Mouse (Mus musculus) kidney, adult 11 months (tissue): ENCODE measurements around the gene Dscam.

Experiments
- DNase-seq: peaks from one replicate; pipeline ENCODE4 v3.0.0; 2022

Gene Dscam

GRCm38 (mm10) chr16:96756994-96757393 lies 413.6 kb downstream of the Dscam start:
- DNase-seq, result no peak

GRCm38 (mm10) chr16:96754971-96755504 lies 415.5 kb downstream of the Dscam start:
- no peak for DNase-seq

GRCm38 (mm10) chr16:96754381-96754780 lies 416.2 kb downstream of the Dscam start:
- no peak for DNase-seq

- DNase-seq, result no peak
These were observed 416.8 kb downstream of the Dscam start for GRCm38 (mm10) chr16:96753781-96754173.

GRCm38 (mm10) chr16:96753164-96753780 lies 417.3 kb downstream of the Dscam start:
- no peak for DNase-seq

- DNase-seq, result no peak
These were observed 427.9 kb downstream of the Dscam start for GRCm38 (mm10) chr16:96742475-96743255.

GRCm38 (mm10) chr16:96741336-96741735 lies 429.2 kb downstream of the Dscam start:
- DNase-seq, result no peak

GRCm38 (mm10) chr16:96740073-96741055 lies 430.2 kb downstream of the Dscam start:
- DNase-seq, result no peak

GRCm38 (mm10) chr16:96736501-96736900 lies 434.1 kb downstream of the Dscam start:
- DNase-seq, result no peak

- DNase-seq, result no peak
These were observed 439.7 kb downstream of the Dscam start for GRCm38 (mm10) chr16:96730881-96731280.

GRCm38 (mm10) chr16:96727836-96728774 lies 442.4 kb downstream of the Dscam start:
- DNase-seq, result no peak

GRCm38 (mm10) chr16:96725071-96725724 lies 445.4 kb downstream of the Dscam start:
- no peak for DNase-seq

GRCm38 (mm10) chr16:96724591-96724990 lies 446.0 kb downstream of the Dscam start:
- DNase-seq, result no peak

GRCm38 (mm10) chr16:96724123-96724522 lies 446.4 kb downstream of the Dscam start:
- no peak for DNase-seq

GRCm38 (mm10) chr16:96723066-96723669 lies 447.4 kb downstream of the Dscam start:
- no peak for DNase-seq

- DNase-seq, result no peak
These were observed 448.4 kb downstream of the Dscam start for GRCm38 (mm10) chr16:96722135-96722534.

GRCm38 (mm10) chr16:96721241-96721640 lies 449.3 kb downstream of the Dscam start:
- no peak for DNase-seq

- no peak for DNase-seq
These were observed 449.9 kb downstream of the Dscam start for GRCm38 (mm10) chr16:96720666-96721065.

GRCm38 (mm10) chr16:96718221-96718620 lies 452.3 kb downstream of the Dscam start:
- DNase-seq, result no peak

- DNase-seq, result no peak
These were observed 453.9 kb downstream of the Dscam start for GRCm38 (mm10) chr16:96716633-96717032.

GRCm38 (mm10) chr16:96711935-96712334 lies 458.6 kb downstream of the Dscam start:
- no peak for DNase-seq
